Mouse (Mus musculus) cortical plate, adult 2 months (tissue): Measurements from ENCODE around the gene Aadacl4. TPM values are rescaled to one million over a fixed set of nuclear protein-coding genes. Genes with fewer than 3 reads are reported as not detected.
"Not testable (repeated sequence)": the region's sequence is repeated elsewhere in the genome, so short reads cannot be mapped to it uniquely, and the experiment has no call there.

Experiments used
- H3K27ac ChIP-seq: fragments of 200-500 bp; 2 replicates; pipeline ENCODE4 v1.5.1; 2012; ENCODE audit warnings: low read length, control low read depth, inconsistent platforms; ENCODE audit not compliant: insufficient read depth
- H3K4me1 ChIP-seq: fragments of 200-500 bp; 2 replicates; pipeline ENCODE4 v1.6.1; 2011; ENCODE audit warnings: low read length; ENCODE audit not compliant: control insufficient read depth, insufficient read depth
- H3K4me3 ChIP-seq: fragments of 200-500 bp; 2 replicates; pipeline ENCODE4 v1.5.1; 2011; ENCODE audit warnings: mild to moderate bottlenecking, low read length, control low read depth; ENCODE audit not compliant: insufficient read depth
- CTCF ChIP-seq: fragments of 200-500 bp; IDR thresholded peaks from 2 replicates; pipeline ENCODE4 v1.5.1; 2011; ENCODE audit warnings: mild to moderate bottlenecking, control low read depth, low read length; ENCODE audit not compliant: insufficient read depth; ENCODE audit errors: extremely low read depth
- POLR2A ChIP-seq: fragments of 200-500 bp; IDR thresholded peaks from 2 replicates; pipeline ENCODE4 v1.6.1; 2011; ENCODE audit warnings: mild to moderate bottlenecking, low read length, control low read depth; ENCODE audit not compliant: insufficient read depth; ENCODE audit errors: extremely low read depth
- polyA plus RNA-seq: library from polyadenylated mRNA; depleted of rRNA; stranded (reverse); fragments of >200 nt; gene quantifications from 2 replicates; pipeline ENCODE4 v1.2.3, GENCODE M21; 2012; rRNA removed

Aadacl4 gene
- polyA plus RNA-seq: not detected in 2 replicates

DNA sequence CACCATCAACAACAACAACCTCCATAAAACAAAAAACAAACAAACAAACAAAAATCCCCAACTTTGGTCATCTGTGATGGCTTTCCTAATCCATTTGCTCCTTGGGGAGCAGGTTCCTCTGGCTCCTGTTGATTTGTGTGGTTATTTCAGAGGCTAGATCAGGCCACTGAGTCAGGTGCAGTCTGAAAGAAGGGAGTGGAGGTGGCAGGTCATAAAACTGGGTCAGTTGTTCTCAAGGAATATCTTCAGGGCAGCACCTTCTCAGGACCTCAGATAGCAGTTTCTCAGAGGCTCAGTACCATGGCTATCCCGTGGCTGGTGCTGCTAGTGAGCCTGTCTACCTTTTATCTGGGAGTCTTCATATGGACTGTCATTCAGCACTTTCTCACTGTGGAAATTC lies at the start of gene Aadacl4:
Gene Aadacl4 (plus strand): TSS at position 301 of the 400 bp plus-strand sequence.
- H3K4me1 ChIP-seq: no peaks in the 10 kb centered on the region
- no peak within 1 kb of the TSS for H3K4me3 ChIP-seq
- TF ChIP-seq POLR2A (no peak), CTCF (no peak)
- H3K27ac ChIP-seq: no peak within 1 kb of the TSS

DNA sequence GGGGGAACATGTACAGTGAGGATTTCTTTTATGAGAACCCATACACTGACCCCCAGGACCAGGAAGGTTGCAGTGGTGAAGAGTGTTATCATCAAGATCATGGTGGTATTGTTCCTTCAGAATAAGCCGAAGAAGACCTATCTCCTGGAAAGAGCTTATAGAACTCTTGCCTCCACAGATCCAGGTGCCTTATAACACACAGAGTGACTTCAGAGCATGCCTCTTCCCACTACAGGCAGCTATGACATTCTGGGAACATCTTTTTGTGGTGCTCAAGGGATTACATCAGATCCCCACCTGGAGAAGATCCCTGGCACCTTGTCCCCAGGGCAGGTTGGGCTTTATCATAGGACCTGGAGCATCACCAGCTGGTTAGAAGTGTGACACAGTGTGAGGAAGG lies 48.5 kb upstream of the Aadacl4 start, which contains the start of gene Gm13124:
Gene Gm13124 (minus strand): TSS at position 101 of the 400 bp plus-strand sequence.
- Histone ChIP-seq H3K4me1 (no peaks in the 10 kb centered on the region), H3K4me3 (no peak within 1 kb of the TSS), H3K27ac (no peak within 1 kb of the TSS)
- TF ChIP-seq POLR2A (no peak), CTCF (no peak)

GRCm38 (mm10) chr4:144567752-144568151 lies 45.8 kb upstream of the Aadacl4 start:
- TF ChIP-seq POLR2A (no peak), CTCF (no peak)
- H3K27ac ChIP-seq: no peak overlapping the region
- H3K4me1 ChIP-seq: no peaks in the 10 kb centered on the region
- no peak overlapping the region for H3K4me3 ChIP-seq

DNA sequence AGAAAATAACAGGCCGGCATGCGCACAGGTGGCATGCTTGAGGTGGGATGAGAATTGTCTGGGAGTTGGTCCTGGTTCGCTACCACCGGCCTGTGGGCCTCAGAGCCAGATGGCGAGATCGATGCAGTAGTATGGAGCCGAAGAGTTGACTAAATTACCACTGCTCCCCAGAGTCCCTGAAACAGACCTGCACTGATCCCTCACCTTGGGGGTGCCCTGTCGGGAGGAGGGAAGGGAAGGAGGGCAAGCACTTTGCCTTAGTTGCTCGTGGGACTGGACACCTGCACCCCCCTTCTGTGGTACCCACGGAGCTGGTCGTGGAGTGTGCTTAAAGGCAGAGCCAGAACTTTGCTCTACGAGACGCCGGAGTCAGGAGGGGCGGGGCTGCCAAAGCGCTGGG lies 27.3 kb upstream of the Aadacl4 start:
- H3K4me3 ChIP-seq, H3K27ac ChIP-seq, H3K4me1 ChIP-seq: not testable (repeated sequence)

DNA sequence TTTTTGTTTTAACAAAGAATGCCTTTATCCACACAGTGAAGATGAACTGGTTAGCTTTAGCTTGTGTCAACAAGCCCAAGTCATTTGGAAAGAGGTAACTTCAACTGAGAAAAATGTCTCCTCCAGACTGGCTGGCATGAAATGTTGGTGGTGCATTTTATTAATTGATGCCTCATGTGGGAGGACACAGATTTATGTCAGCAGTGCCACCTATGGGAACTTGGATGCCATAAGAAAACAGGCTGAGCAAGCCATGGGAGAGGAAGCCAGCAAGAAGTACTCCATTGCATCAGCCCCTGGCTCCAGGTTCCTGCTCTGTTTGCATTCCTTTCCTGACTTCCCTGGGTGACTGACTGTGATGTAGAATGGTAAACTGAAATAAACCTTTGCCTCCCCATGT lies 20.7 kb upstream of the Aadacl4 start:
- Histone ChIP-seq H3K27ac (no peak overlapping the region), H3K4me3 (no peak overlapping the region), H3K4me1 (no peaks in the 10 kb centered on the region)
- TF ChIP-seq CTCF (no peak), POLR2A (no peak)

DNA sequence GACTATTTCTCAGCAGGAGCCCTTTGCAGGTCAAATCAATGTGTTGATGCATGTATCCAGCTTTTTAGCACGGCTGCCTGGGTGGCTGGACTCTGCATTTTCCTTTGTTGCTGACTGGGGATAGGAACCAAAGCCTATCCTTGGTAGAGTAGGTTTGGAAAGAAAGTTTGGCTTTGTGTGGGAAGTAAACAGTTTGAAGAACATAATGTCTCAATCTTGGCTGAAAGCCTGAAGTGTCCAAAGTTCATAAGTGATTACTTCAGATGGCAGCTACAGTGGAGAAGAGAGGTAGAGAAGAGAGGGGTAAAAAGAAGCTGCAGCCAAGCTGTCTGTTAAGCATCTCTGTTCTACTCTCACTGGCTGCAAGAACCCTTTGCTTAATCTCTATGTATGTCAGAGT lies 1.1 kb downstream of the Aadacl4 start:
- no peak overlapping the region for H3K4me3 ChIP-seq
- no peak overlapping the region for H3K27ac ChIP-seq
- no peaks in the 10 kb centered on the region for H3K4me1 ChIP-seq
- TF ChIP-seq POLR2A (no peak), CTCF (no peak)

DNA sequence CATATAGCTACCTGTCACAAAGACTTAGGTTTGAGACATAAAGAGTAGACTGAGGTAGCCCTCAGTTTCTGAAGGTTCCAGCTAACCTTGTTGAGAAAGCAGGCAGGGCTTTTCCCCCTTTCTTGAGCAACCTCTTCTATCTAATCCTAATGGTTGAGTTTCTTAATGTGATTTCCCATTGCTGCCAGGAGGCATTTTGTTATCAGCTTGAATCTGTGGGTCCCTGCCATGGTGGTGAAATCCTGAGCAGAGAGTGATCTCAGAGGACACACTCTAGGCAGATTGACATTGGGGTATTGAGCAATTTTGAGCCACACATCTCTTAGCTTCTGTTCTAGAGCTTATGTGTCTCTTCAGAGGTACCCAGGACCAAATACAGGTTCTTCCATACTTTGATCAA lies 24.8 kb downstream of the Aadacl4 start:
- H3K4me3 ChIP-seq: no peak overlapping the region
- no peak overlapping the region for H3K27ac ChIP-seq
- no peaks in the 10 kb centered on the region for H3K4me1 ChIP-seq
- no peak for TF ChIP-seq POLR2A
- TF ChIP-seq CTCF: no peak

Other genes with a start within 250 kb of the Aadacl4 start
- not detected in 2 replicates for gene Pramef20, start 235.8 kb upstream of the Aadacl4 start, polyA plus RNA-seq
- gene Pramef12, start 205.2 kb upstream of the Aadacl4 start, polyA plus RNA-seq: not detected in 2 replicates
- gene 1700012P22Rik, start 174.9 kb upstream of the Aadacl4 start, polyA plus RNA-seq: not detected in 2 replicates
- not detected in 2 replicates for gene Gm9944, start 160.4 kb upstream of the Aadacl4 start, polyA plus RNA-seq
- not detected in 2 replicates for gene Aadacl3, start 150.0 kb upstream of the Aadacl4 start, polyA plus RNA-seq
- not detected in 2 replicates for gene 9430007A20Rik, start 93.9 kb upstream of the Aadacl4 start, polyA plus RNA-seq
- gene Gm13124, start 48.6 kb upstream of the Aadacl4 start, polyA plus RNA-seq: not detected in 2 replicates
- gene Gm436, start 72.7 kb downstream of the Aadacl4 start, polyA plus RNA-seq: not detected in 2 replicates
- not detected in 2 replicates for gene Gm13178, start 107.7 kb downstream of the Aadacl4 start, polyA plus RNA-seq
- gene Gm438, start 172.9 kb downstream of the Aadacl4 start, polyA plus RNA-seq: not detected in 2 replicates